Mouse (Mus musculus): ENCODE results near the gene Bcl2. TPM values are rescaled to one million over a fixed set of nuclear protein-coding genes. Genes with fewer than 3 reads are reported as not detected.
A peak's percentile ranks its signal among the peaks of the same experiment; 100 is the strongest.

Gene Bcl2
- polyA plus RNA-seq, 1 experiment from 2014 or later = 20.1 TPM

- Histone ChIP-seq H3K27ac (no peak overlapping the region), H3K9me3 (no peaks in the 10 kb centered on the region), H3K36me3 (no peaks in the 10 kb centered on the region), H3K9ac (no peak overlapping the region), H3K4me3 (no peak overlapping the region), H3K27me3 (no peaks in the 10 kb centered on the region), H3K4me1 (peaks cover 17% of the 10 kb centered on the region), H3K4me2 (no peak overlapping the region)
- ATAC-seq (ENCODE audit: borderline replicate concordance, extremely low read depth, low FRiP score, low TSS enrichment) = no peak
- 43% methylated on average over 2 of the region's 2 CpGs for WGBS
Measured at GRCm38 (mm10) chr1:106581812-106582211, 132.3 kb downstream of the Bcl2 start.

- H3K9ac ChIP-seq = no peak overlapping the region
- 81% methylated on average over 1 of the region's 1 CpGs for WGBS
- peaks cover 17% of the 10 kb centered on the region for H3K4me1 ChIP-seq
- no peak overlapping the region for H3K4me3 ChIP-seq
- no peak overlapping the region for H3K27ac ChIP-seq
- H3K36me3 ChIP-seq = no peaks in the 10 kb centered on the region
- ATAC-seq (ENCODE audit: borderline replicate concordance, extremely low read depth, low FRiP score, low TSS enrichment) = no peak
- H3K27me3 ChIP-seq = no peaks in the 10 kb centered on the region
- H3K4me2 ChIP-seq = no peak overlapping the region
- no peaks in the 10 kb centered on the region for H3K9me3 ChIP-seq
Measured at GRCm38 (mm10) chr1:106579768-106580167, 134.3 kb downstream of the Bcl2 start.

- no peaks in the 10 kb centered on the region for H3K36me3 ChIP-seq
- H3K9ac ChIP-seq = no peak overlapping the region
- ATAC-seq (ENCODE audit: borderline replicate concordance, extremely low read depth, low FRiP score, low TSS enrichment) = no peak
- H3K4me1 ChIP-seq = peaks cover 16% of the 10 kb centered on the region
- no peaks in the 10 kb centered on the region for H3K9me3 ChIP-seq
- no peak overlapping the region for H3K27ac ChIP-seq
- H3K4me3 ChIP-seq = no peak overlapping the region
- no peak overlapping the region for H3K4me2 ChIP-seq
- 86% methylated on average over 2 of the region's 2 CpGs for WGBS
- no peaks in the 10 kb centered on the region for H3K27me3 ChIP-seq
Measured at GRCm38 (mm10) chr1:106572506-106572905, 141.6 kb downstream of the Bcl2 start.

- no peak overlapping the region for H3K4me2 ChIP-seq
- peak overlapping the region; percentile 52; the same call in 1 of the 2 replicates for H3K27ac ChIP-seq
- peak; percentile 26; the same call in 1 of the 2 replicates for ATAC-seq (ENCODE audit: borderline replicate concordance, extremely low read depth, low FRiP score, low TSS enrichment)
- H3K9me3 ChIP-seq = no peaks in the 10 kb centered on the region
- no peaks in the 10 kb centered on the region for H3K36me3 ChIP-seq
- WGBS = 92% methylated on average over 1 of the region's 1 CpGs
- H3K27me3 ChIP-seq = no peaks in the 10 kb centered on the region
- peaks cover 24% of the 10 kb centered on the region for H3K4me1 ChIP-seq
- H3K4me3 ChIP-seq = no peak overlapping the region
- H3K9ac ChIP-seq = no peak overlapping the region
Measured at GRCm38 (mm10) chr1:106570870-106571269, 143.2 kb downstream of the Bcl2 start.

GRCm38 (mm10) chr1:106570366-106570765 is 143.7 kb downstream of the Bcl2 start:
- Histone ChIP-seq H3K4me2 (no peak overlapping the region), H3K4me3 (no peak overlapping the region), H3K27ac (peak overlapping the region; percentile 52), H3K9me3 (no peaks in the 10 kb centered on the region), H3K36me3 (no peaks in the 10 kb centered on the region), H3K4me1 (peaks cover 29% of the 10 kb centered on the region), H3K27me3 (no peaks in the 10 kb centered on the region), H3K9ac (no peak overlapping the region)
- 32% methylated on average over 6 of the region's 6 CpGs for WGBS
- ATAC-seq (ENCODE audit: borderline replicate concordance, extremely low read depth, low FRiP score, low TSS enrichment) = peak; percentile 83; the same call in 1 of the 2 replicates

GRCm38 (mm10) chr1:106569674-106570073 is 144.4 kb downstream of the Bcl2 start:
- Histone ChIP-seq H3K9me3 (no peaks in the 10 kb centered on the region), H3K4me2 (no peak overlapping the region), H3K27ac (peak overlapping the region; percentile 52), H3K4me1 (peaks cover 33% of the 10 kb centered on the region), H3K4me3 (no peak overlapping the region), H3K36me3 (no peaks in the 10 kb centered on the region), H3K27me3 (no peaks in the 10 kb centered on the region), H3K9ac (no peak overlapping the region)
- 45% methylated on average over 6 of the region's 6 CpGs for WGBS
- no peak for ATAC-seq (ENCODE audit: borderline replicate concordance, extremely low read depth, low FRiP score, low TSS enrichment)

GRCm38 (mm10) chr1:106568868-106569267 is 145.2 kb downstream of the Bcl2 start:
- Histone ChIP-seq H3K36me3 (no peaks in the 10 kb centered on the region), H3K9ac (no peak overlapping the region), H3K4me2 (no peak overlapping the region), H3K27ac (no peak overlapping the region), H3K27me3 (no peaks in the 10 kb centered on the region), H3K4me1 (peaks cover 33% of the 10 kb centered on the region), H3K9me3 (no peaks in the 10 kb centered on the region), H3K4me3 (no peak overlapping the region)
- 59% methylated on average over 3 of the region's 3 CpGs for WGBS
- ATAC-seq (ENCODE audit: borderline replicate concordance, extremely low read depth, low FRiP score, low TSS enrichment) = no peak

- no peak overlapping the region for H3K27ac ChIP-seq
- H3K4me1 ChIP-seq = peaks cover 33% of the 10 kb centered on the region
- H3K4me3 ChIP-seq = no peak overlapping the region
- no peak overlapping the region for H3K4me2 ChIP-seq
- H3K27me3 ChIP-seq = no peaks in the 10 kb centered on the region
- no peaks in the 10 kb centered on the region for H3K36me3 ChIP-seq
- H3K9ac ChIP-seq = no peak overlapping the region
- 71% methylated on average over 5 of the region's 5 CpGs for WGBS
- no peaks in the 10 kb centered on the region for H3K9me3 ChIP-seq
- ATAC-seq (ENCODE audit: borderline replicate concordance, extremely low read depth, low FRiP score, low TSS enrichment) = no peak
Measured at GRCm38 (mm10) chr1:106567506-106567905, 146.6 kb downstream of the Bcl2 start.

GRCm38 (mm10) chr1:106566120-106567086 is 147.7 kb downstream of the Bcl2 start:
- 63% methylated on average over 6 of the region's 6 CpGs for WGBS
- no peaks in the 10 kb centered on the region for H3K27me3 ChIP-seq
- H3K4me3 ChIP-seq = no peak overlapping the region
- H3K4me2 ChIP-seq = no peak overlapping the region
- H3K4me1 ChIP-seq = peaks cover 43% of the 10 kb centered on the region
- no peaks in the 10 kb centered on the region for H3K9me3 ChIP-seq
- no peaks in the 10 kb centered on the region for H3K36me3 ChIP-seq
- no peak overlapping the region for H3K27ac ChIP-seq
- H3K9ac ChIP-seq = no peak overlapping the region
- no peak for ATAC-seq (ENCODE audit: borderline replicate concordance, extremely low read depth, low FRiP score, low TSS enrichment)

- H3K4me1 ChIP-seq = peaks cover 41% of the 10 kb centered on the region
- 76% methylated on average over 4 of the region's 4 CpGs for WGBS
- H3K27ac ChIP-seq = no peak overlapping the region
- no peak overlapping the region for H3K4me3 ChIP-seq
- H3K9me3 ChIP-seq = no peaks in the 10 kb centered on the region
- no peak for ATAC-seq (ENCODE audit: borderline replicate concordance, extremely low read depth, low FRiP score, low TSS enrichment)
- no peaks in the 10 kb centered on the region for H3K27me3 ChIP-seq
- no peaks in the 10 kb centered on the region for H3K36me3 ChIP-seq
- no peak overlapping the region for H3K9ac ChIP-seq
- H3K4me2 ChIP-seq = no peak overlapping the region
Measured at GRCm38 (mm10) chr1:106565238-106565637, 148.8 kb downstream of the Bcl2 start.

GRCm38 (mm10) chr1:106564436-106564835 is 149.6 kb downstream of the Bcl2 start:
- Histone ChIP-seq H3K27ac (no peak overlapping the region), H3K36me3 (no peaks in the 10 kb centered on the region), H3K27me3 (no peaks in the 10 kb centered on the region), H3K9ac (no peak overlapping the region), H3K4me3 (no peak overlapping the region), H3K9me3 (no peaks in the 10 kb centered on the region), H3K4me2 (no peak overlapping the region), H3K4me1 (peaks cover 33% of the 10 kb centered on the region)
- 85% methylated on average over 1 of the region's 1 CpGs for WGBS
- no peak for ATAC-seq (ENCODE audit: borderline replicate concordance, extremely low read depth, low FRiP score, low TSS enrichment)

- Histone ChIP-seq H3K36me3 (no peaks in the 10 kb centered on the region), H3K9me3 (no peaks in the 10 kb centered on the region), H3K27ac (no peak overlapping the region), H3K4me3 (no peak overlapping the region), H3K4me2 (no peak overlapping the region), H3K9ac (no peak overlapping the region), H3K4me1 (peaks cover 33% of the 10 kb centered on the region), H3K27me3 (no peaks in the 10 kb centered on the region)
- WGBS = 86% methylated on average over 3 of the region's 3 CpGs
- ATAC-seq (ENCODE audit: borderline replicate concordance, extremely low read depth, low FRiP score, low TSS enrichment) = no peak
Measured at GRCm38 (mm10) chr1:106562751-106563150, 151.3 kb downstream of the Bcl2 start.
